Mouse (Mus musculus): ENCODE measurements around the gene Srsf2. TPM values are rescaled to one million over a fixed set of nuclear protein-coding genes. Genes with fewer than 3 reads are reported as not detected.
"Not testable (repeated sequence)": the region's sequence is repeated elsewhere in the genome, so short reads cannot be mapped to it uniquely, and the experiment has no call there.

The Srsf2 gene
- polyA plus RNA-seq, 1 experiment from 2014 or later, result 644 TPM

DNA sequence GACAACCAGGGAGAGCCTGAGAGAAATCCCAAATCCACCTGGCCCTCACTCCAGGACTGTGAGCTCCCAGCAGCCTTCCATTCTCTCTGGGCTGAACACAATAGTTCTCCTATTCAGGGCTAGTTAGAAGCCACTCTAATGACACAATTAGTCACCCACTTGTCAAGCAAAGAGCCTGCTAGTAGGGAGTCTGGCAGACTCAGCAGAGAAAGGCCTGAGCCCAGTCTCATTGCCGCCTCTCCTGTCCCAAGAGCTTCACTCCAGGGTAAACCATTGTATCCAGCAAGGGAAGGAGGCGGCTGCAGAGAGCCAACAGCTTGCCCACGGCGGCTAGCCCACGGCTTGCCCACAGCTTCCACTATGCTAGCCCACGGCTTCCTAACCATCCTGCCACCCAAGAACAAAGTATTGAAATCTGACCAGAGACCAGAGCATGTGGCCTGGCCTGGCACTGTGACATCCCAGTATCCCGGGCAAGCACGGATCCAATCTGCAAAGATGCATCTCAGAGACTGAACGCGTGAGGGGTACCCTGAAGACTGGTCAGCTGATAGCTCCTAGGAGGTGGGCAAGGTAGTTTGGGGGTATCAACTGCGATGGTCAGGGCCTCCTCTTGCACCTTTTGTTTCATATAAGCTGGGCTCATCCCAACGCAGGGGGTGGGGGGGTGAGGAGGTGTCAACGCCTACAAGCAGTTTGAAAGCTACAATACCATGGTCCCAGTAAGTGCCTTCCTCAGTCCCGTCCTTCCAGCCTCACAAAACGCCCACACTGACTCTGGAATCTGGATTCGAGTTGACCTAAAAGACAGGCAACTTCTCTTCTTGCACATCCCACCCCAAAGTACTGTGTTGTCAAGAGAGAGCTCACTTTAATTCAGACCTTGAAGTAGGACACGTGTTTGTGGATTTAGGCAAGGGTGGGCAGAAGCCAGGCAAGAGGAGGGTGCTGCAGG lies 26.1 kb downstream of the Srsf2 start:
- no peak overlapping the region for H3K27ac ChIP-seq (ENCODE audit: low read depth, low read length)
- H3K36me3 ChIP-seq (ENCODE audit: control insufficient read depth, insufficient read depth, low read length), result no peaks in the 10 kb centered on the region
- H3K4me1 ChIP-seq (ENCODE audit: control insufficient read depth, insufficient read depth, low read length), result peaks cover 13% of the 10 kb centered on the region; the same call in 1 of the 2 replicates
- H3K4me3 ChIP-seq (ENCODE audit: low read depth, low read length), result peak overlapping the region; percentile 45
- peak overlapping the region; percentile 82 for H3K4me2 ChIP-seq (ENCODE audit: low read length)
- H3K9ac ChIP-seq (ENCODE audit: low read length), result peak overlapping the region; percentile 80
- no peaks in the 10 kb centered on the region for H3K27me3 ChIP-seq (replicated peaks; ENCODE audit: control insufficient read depth, insufficient read depth, low read length)
- WGBS, result 10% methylated on average over 17 of the region's 17 CpGs
- ATAC-seq (0 out of 2 replicates have a peak, but pooled peaks have one; percentile 31), DNase-seq (ENCODE audit: low spot score) (peak; percentile 68)
- H3K9me3 ChIP-seq (replicated peaks; ENCODE audit: control insufficient read depth, low read length), result no peaks in the 10 kb centered on the region

DNA sequence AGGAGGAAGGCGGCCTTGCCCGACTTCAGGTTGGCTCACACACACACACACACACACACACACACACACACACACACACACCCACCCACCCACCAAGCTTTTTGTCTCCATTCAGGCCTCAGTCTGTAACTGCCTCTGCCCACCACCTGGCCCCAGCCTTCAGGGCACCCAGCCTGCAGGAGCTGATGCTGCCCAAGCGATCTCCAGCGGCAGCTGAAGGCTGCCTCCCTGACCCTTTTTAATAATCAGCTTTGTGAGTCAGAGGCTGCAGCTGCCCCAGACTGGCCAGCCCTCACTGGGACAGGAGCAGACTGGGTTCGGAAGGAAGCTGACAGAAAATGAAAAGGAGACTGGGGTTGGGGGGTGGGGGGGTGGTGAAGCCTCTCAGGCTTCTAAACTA lies 27.7 kb downstream of the Srsf2 start:
- H3K27ac ChIP-seq (ENCODE audit: low read depth, low read length), result peak overlapping the region; percentile 44; the same call in 1 of the 2 replicates
- H3K4me1 ChIP-seq (ENCODE audit: control insufficient read depth, insufficient read depth, low read length), result peaks cover 13% of the 10 kb centered on the region; the same call in 1 of the 2 replicates
- ATAC-seq (no peak), DNase-seq (ENCODE audit: low spot score) (no peak)
- H3K4me2 ChIP-seq (ENCODE audit: low read length), result no peak overlapping the region
- H3K4me3 ChIP-seq (ENCODE audit: low read depth, low read length), result no peak overlapping the region
- no peaks in the 10 kb centered on the region for H3K9me3 ChIP-seq (replicated peaks; ENCODE audit: control insufficient read depth, low read length)
- 66% methylated on average over 5 of the region's 5 CpGs for WGBS
- no peaks in the 10 kb centered on the region for H3K27me3 ChIP-seq (replicated peaks; ENCODE audit: control insufficient read depth, insufficient read depth, low read length)
- H3K9ac ChIP-seq (ENCODE audit: low read length), result no peak overlapping the region
- H3K36me3 ChIP-seq (ENCODE audit: control insufficient read depth, insufficient read depth, low read length), result no peaks in the 10 kb centered on the region

DNA sequence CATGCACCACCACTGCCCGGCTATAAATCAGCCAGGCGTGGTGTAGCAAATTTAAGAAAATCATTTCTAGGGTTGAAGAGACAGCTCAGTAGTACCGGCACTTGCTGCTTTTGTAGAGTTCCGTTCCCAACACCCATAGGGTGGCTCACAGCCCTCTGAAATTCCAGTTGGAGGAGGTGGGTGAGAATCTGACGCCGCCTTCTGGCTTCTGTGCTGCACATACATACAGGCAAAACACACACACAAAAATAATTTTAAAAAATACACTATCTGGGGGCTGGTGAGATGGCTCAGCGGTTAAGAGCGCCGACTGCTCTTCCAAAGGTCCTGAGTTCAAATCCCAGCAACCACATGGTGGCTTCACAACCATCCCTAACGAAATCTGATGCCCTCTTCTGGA lies 29.0 kb downstream of the Srsf2 start:
- peaks cover 13% of the 10 kb centered on the region; the same call in 1 of the 2 replicates for H3K4me1 ChIP-seq (ENCODE audit: control insufficient read depth, insufficient read depth, low read length)
- not testable (repeated sequence) for H3K27me3 ChIP-seq (replicated peaks; ENCODE audit: control insufficient read depth, insufficient read depth, low read length); H3K9ac ChIP-seq (ENCODE audit: low read length); H3K9me3 ChIP-seq (replicated peaks; ENCODE audit: control insufficient read depth, low read length); H3K27ac ChIP-seq (ENCODE audit: low read depth, low read length); ATAC-seq; DNase-seq (ENCODE audit: low spot score); H3K4me2 ChIP-seq (ENCODE audit: low read length); H3K4me3 ChIP-seq (ENCODE audit: low read depth, low read length); H3K36me3 ChIP-seq (ENCODE audit: control insufficient read depth, insufficient read depth, low read length)
- 95% methylated on average over 10 of the region's 10 CpGs for WGBS

DNA sequence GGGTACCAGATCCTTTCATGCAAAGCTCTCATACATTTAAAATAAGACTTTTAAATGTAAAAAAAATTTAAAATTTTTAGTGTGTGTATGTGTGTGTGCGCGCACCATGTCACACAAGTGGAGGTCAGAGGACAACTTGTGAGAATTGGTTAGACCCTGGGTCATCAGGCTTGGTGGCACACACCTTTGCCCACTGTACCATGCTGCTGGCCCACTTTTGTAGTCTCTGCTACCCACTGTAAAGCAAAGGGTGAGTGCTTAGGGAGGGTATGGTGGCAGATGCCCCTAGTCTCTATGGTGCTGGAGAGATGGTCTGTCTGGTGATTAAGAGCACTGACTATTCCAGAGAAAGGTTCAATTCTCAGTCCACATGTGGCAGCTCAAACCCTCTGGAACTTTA lies 29.6 kb downstream of the Srsf2 start:
- DNase-seq (ENCODE audit: low spot score) (no peak), ATAC-seq (no peak)
- H3K27ac ChIP-seq (ENCODE audit: low read depth, low read length), result no peak overlapping the region
- no peak overlapping the region for H3K9ac ChIP-seq (ENCODE audit: low read length)
- H3K4me3 ChIP-seq (ENCODE audit: low read depth, low read length), result no peak overlapping the region
- WGBS, result 98% methylated on average over 2 of the region's 2 CpGs
- no peaks in the 10 kb centered on the region for H3K9me3 ChIP-seq (replicated peaks; ENCODE audit: control insufficient read depth, low read length)
- no peaks in the 10 kb centered on the region for H3K36me3 ChIP-seq (ENCODE audit: control insufficient read depth, insufficient read depth, low read length)
- peaks cover 13% of the 10 kb centered on the region; the same call in 1 of the 2 replicates for H3K4me1 ChIP-seq (ENCODE audit: control insufficient read depth, insufficient read depth, low read length)
- no peaks in the 10 kb centered on the region for H3K27me3 ChIP-seq (replicated peaks; ENCODE audit: control insufficient read depth, insufficient read depth, low read length)
- H3K4me2 ChIP-seq (ENCODE audit: low read length), result no peak overlapping the region

DNA sequence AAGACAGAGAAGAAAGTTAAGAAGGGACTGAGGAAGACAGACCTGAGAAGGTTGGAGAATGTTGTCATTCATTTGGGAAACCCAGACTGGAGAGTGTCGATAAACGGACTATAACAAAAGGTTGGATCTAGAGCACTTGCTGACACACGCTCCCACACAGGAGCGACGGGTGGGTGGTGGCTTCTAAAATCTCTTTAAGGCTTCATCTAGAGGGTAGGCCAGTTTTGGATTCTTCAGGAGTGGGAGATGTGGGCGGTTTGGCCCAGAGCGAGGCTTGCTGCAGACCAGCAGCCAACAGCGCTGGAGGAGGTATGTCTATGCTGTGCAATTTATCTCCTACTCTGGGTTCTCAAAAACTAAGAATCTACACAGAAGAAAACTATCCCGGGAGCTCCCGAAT lies 30.3 kb downstream of the Srsf2 start:
- 86% methylated on average over 10 of the region's 10 CpGs for WGBS
- H3K4me1 ChIP-seq (ENCODE audit: control insufficient read depth, insufficient read depth, low read length), result peaks cover 9% of the 10 kb centered on the region; the same call in 1 of the 2 replicates
- no peak overlapping the region for H3K27ac ChIP-seq (ENCODE audit: low read depth, low read length)
- no peak for ATAC-seq
- no peaks in the 10 kb centered on the region for H3K9me3 ChIP-seq (replicated peaks; ENCODE audit: control insufficient read depth, low read length)
- DNase-seq (ENCODE audit: low spot score), result no peak
- H3K4me3 ChIP-seq (ENCODE audit: low read depth, low read length), result no peak overlapping the region
- no peak overlapping the region for H3K9ac ChIP-seq (ENCODE audit: low read length)
- no peaks in the 10 kb centered on the region for H3K27me3 ChIP-seq (replicated peaks; ENCODE audit: control insufficient read depth, insufficient read depth, low read length)
- no peak overlapping the region for H3K4me2 ChIP-seq (ENCODE audit: low read length)
- no peaks in the 10 kb centered on the region for H3K36me3 ChIP-seq (ENCODE audit: control insufficient read depth, insufficient read depth, low read length)

DNA sequence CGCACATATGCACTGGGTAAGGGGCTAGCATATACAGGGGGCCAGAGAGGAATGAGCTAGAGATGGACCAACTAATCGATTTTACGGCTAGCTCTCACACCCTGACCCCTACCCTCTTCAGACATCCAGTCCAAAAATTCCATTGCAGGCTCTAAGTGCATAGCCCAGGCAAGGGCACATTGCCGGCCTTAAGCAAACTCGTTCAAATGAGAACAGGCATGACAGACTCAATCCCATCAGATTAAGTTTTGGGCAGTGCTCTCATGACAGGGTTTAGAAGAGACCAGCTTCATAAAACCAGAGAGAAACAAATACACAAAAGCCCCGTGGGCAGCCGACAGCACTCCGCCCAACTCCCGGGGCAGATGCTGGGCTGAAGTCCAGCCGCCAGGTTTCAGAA lies 30.7 kb downstream of the Srsf2 start:
- 70% methylated on average over 10 of the region's 10 CpGs for WGBS
- no peak overlapping the region for H3K4me3 ChIP-seq (ENCODE audit: low read depth, low read length)

DNA sequence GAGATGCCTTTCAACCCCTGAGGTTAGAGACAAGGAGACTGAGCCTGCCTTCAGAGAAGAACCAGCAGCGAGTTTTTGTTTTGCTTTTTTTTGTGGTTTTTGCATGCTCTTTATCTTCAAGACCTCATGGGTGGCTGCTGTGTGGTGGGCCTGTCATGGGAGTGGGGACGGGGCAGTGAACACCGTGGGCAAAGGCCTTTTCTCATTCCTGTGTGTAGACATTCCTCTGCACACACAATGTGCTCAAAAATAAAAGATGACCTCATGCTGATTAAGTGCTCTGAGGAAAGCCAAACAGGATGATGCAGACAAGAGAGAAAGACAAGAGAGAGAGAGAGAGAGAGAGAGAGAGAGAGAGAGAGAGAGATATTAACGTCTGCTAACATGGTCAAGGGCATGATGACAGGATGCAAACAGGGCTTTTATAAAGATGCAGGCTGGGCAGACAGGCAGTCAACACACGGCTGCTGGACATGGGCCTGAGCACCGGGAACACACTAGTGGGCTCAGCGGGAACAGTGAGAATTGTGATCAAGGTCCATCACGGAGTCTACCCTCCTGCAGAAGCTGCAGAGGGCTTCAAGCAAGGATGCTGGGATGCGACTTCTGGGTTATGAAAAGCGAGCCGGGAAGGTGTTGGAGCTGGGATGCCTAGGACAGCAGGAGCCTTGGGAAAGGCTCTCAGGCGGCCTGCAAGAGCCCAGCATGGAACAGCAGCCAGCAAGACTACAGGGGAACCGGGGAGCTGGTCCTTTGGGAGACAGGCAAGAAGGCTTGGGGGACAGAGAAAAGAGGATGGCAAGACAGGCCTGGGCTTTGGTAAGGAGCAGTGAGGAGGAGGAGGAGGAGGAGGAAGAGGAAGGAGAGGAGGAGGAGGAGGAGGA lies 31.6 kb downstream of the Srsf2 start:
- H3K4me2 ChIP-seq (ENCODE audit: low read length), result no peak overlapping the region
- H3K27me3 ChIP-seq (replicated peaks; ENCODE audit: control insufficient read depth, insufficient read depth, low read length), result no peaks in the 10 kb centered on the region
- no peaks in the 10 kb centered on the region for H3K36me3 ChIP-seq (ENCODE audit: control insufficient read depth, insufficient read depth, low read length)
- peak overlapping the region; percentile 8; the same call in 1 of the 2 replicates for H3K9ac ChIP-seq (ENCODE audit: low read length)
- DNase-seq (ENCODE audit: low spot score) (no peak), ATAC-seq (no peak)
- H3K4me1 ChIP-seq (ENCODE audit: control insufficient read depth, insufficient read depth, low read length), result no peaks in the 10 kb centered on the region
- no peaks in the 10 kb centered on the region for H3K9me3 ChIP-seq (replicated peaks; ENCODE audit: control insufficient read depth, low read length)
- WGBS, result 51% methylated on average over 13 of the region's 13 CpGs
- H3K4me3 ChIP-seq (ENCODE audit: low read depth, low read length), result no peak overlapping the region
- no peak overlapping the region for H3K27ac ChIP-seq (ENCODE audit: low read depth, low read length)

More for the DNA sequence above, 30.7 kb downstream of the Srsf2 start:
- Histone ChIP-seq H3K27me3 (replicated peaks; ENCODE audit: control insufficient read depth, insufficient read depth, low read length) (no peaks in the 10 kb centered on the region), H3K36me3 (ENCODE audit: control insufficient read depth, insufficient read depth, low read length) (no peaks in the 10 kb centered on the region), H3K9ac (ENCODE audit: low read length) (no peak overlapping the region), H3K4me1 (ENCODE audit: control insufficient read depth, insufficient read depth, low read length) (peaks cover 6% of the 10 kb centered on the region; the same call in 1 of the 2 replicates), H3K4me2 (ENCODE audit: low read length) (no peak overlapping the region), H3K27ac (ENCODE audit: low read depth, low read length) (no peak overlapping the region), H3K9me3 (replicated peaks; ENCODE audit: control insufficient read depth, low read length) (no peaks in the 10 kb centered on the region)
- DNase-seq (ENCODE audit: low spot score) (no peak), ATAC-seq (no peak)

DNA sequence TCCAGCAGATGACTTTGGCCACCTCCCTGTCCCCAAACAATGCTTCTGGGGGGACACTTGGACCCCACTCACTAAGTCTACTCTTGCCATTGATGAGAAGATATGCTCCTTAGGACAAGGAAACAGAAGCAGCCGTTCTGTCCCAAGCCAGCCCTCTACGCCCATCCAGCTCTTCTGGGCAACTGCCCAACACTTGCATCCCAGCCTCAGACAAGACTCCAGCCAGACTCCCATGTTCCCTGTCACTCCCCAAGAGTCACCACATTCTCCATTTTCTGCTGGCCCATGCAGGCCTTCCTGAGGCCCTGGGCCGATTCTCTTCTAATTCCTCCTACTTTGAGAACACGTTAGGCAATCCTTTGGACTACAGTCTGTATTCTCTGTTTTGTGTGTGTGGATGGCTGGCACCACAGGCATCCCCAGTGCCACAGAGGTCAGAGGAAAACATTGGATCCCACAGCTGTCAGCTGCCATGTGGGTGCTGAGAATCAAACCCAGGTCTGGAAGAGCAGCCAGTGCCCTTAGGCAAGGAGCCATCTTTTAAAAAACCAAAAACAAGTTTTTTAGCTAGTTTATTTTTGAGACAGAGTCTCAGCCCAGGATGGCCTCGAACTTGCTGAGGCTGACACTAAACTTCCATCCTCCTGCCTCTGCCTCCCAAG lies 32.8 kb downstream of the Srsf2 start:
- Histone ChIP-seq H3K9ac (ENCODE audit: low read length) (no peak overlapping the region), H3K27me3 (replicated peaks; ENCODE audit: control insufficient read depth, insufficient read depth, low read length) (no peaks in the 10 kb centered on the region), H3K27ac (ENCODE audit: low read depth, low read length) (no peak overlapping the region), H3K4me1 (ENCODE audit: control insufficient read depth, insufficient read depth, low read length) (no peaks in the 10 kb centered on the region), H3K9me3 (replicated peaks; ENCODE audit: control insufficient read depth, low read length) (no peaks in the 10 kb centered on the region), H3K36me3 (ENCODE audit: control insufficient read depth, insufficient read depth, low read length) (no peaks in the 10 kb centered on the region), H3K4me2 (ENCODE audit: low read length) (no peak overlapping the region), H3K4me3 (ENCODE audit: low read depth, low read length) (no peak overlapping the region)
- DNase-seq (ENCODE audit: low spot score), result no peak
- ATAC-seq, result no peak
- WGBS, result 84% methylated on average over 5 of the region's 5 CpGs
